Mouse (Mus musculus) neural tube, embryonic 11.5 days (tissue): Measurements from ENCODE around the gene Slc30a2. TPM values are rescaled to one million over a fixed set of nuclear protein-coding genes. Genes with fewer than 3 reads are reported as not detected.

ENCODE experiments used
- ATAC-seq: fragments of 200-750 bp; cut with Nextera tagmentation; 2 replicates; pipeline ENCODE4 v1.8.0; 2017; ENCODE audit warnings: moderate number of reproducible peaks, mild to moderate bottlenecking, moderate TSS enrichment, moderate library complexity; ENCODE audit not compliant: insufficient read depth, low FRiP score, low TSS enrichment
- DNase-seq: peaks from one replicate; pipeline ENCODE4 v3.0.0-alpha.2; 2015; ENCODE audit warnings: low spot score
- H3K27ac ChIP-seq: fragments of 300-500 bp; sonication (generic); 2 replicates; pipeline ENCODE4 v1.5.1; 2014; ENCODE audit warnings: low read depth, mild to moderate bottlenecking, low read length
- H3K27me3 ChIP-seq: fragments of 300-500 bp; sonication (generic); 2 replicates; pipeline ENCODE4 v1.6.1; 2014; ENCODE audit warnings: mild to moderate bottlenecking, low read length, mixed read lengths; ENCODE audit not compliant: control insufficient read depth, insufficient read depth
- H3K36me3 ChIP-seq: fragments of 300-500 bp; sonication (generic); 2 replicates; pipeline ENCODE4 v1.6.1; 2014; ENCODE audit warnings: mild to moderate bottlenecking, low read length, moderate library complexity, mixed read lengths; ENCODE audit not compliant: control insufficient read depth, insufficient read depth
- H3K4me1 ChIP-seq: fragments of 300-500 bp; sonication (generic); 2 replicates; pipeline ENCODE4 v1.6.1; 2014; ENCODE audit warnings: low read length, mixed read lengths; ENCODE audit not compliant: control insufficient read depth, insufficient read depth
- H3K4me2 ChIP-seq: fragments of 300-500 bp; sonication (generic); 2 replicates; pipeline ENCODE4 v1.6.1; 2014; ENCODE audit warnings: low read depth, mild to moderate bottlenecking, moderate library complexity
- H3K4me3 ChIP-seq: fragments of 300-500 bp; sonication (generic); 2 replicates; pipeline ENCODE4 v1.5.1; 2014; ENCODE audit warnings: low read depth, low read length
- H3K9ac ChIP-seq: fragments of 300-500 bp; sonication (generic); 2 replicates; pipeline ENCODE4 v1.6.1; 2014; ENCODE audit warnings: mild to moderate bottlenecking, low read length
- H3K9me3 ChIP-seq: fragments of 300-500 bp; sonication (generic); 2 replicates; pipeline ENCODE4 v1.6.1; 2016; ENCODE audit warnings: low read length; ENCODE audit not compliant: control insufficient read depth
- WGBS: fragments of 180-500 bp; shearing (Covaris S2); extraction: QIAGEN DNeasy Blood & Tissue Kit; methylation state at CpG from one replicate; pipeline ENCODE4 v1.1.7; 2014; 5-methylcytosine and 5-hydroxymethylcytosine counted together
- polyA plus RNA-seq: library from polyadenylated mRNA; unstranded; fragments of >200 nt; fragmentation: Nextera tagmentation; extraction: Ambion mirVana; gene quantifications from 2 replicates; pipeline ENCODE4 v1.2.1, GENCODE M21; 2014

Slc30a2 gene
- polyA plus RNA-seq, 1 experiment from 2014 or later = not detected

DNA sequence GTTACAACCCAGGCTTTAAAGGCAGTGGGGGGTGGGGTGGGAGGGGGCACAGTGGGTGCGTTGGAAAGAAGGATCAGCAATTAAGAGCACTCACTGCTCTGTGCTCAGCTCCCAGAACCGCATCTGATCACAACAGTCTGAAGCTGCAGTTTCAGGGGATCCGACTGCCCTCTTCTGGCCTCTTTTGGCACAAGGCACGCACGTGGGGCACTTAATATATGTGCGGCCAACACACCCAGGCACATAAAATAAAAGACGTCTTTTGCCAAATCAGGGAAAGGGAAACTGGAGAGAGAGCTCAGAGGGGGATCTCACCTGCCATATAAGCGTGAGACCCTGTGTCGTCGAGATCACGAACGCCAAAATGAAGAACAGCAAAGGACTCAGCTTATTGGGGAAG is 50.0 kb downstream of the Slc30a2 start:
- DNase-seq = peak; percentile 57
- Histone ChIP-seq H3K27ac (no peak overlapping the region), H3K27me3 (no peaks in the 10 kb centered on the region), H3K4me1 (no peaks in the 10 kb centered on the region; the same call in 1 of the 2 replicates), H3K9ac (no peak overlapping the region), H3K4me3 (no peak overlapping the region), H3K9me3 (no peaks in the 10 kb centered on the region), H3K4me2 (no peak overlapping the region), H3K36me3 (no peaks in the 10 kb centered on the region)
- no peak for ATAC-seq
- WGBS = 24% methylated on average over 12 of the region's 12 CpGs

DNA sequence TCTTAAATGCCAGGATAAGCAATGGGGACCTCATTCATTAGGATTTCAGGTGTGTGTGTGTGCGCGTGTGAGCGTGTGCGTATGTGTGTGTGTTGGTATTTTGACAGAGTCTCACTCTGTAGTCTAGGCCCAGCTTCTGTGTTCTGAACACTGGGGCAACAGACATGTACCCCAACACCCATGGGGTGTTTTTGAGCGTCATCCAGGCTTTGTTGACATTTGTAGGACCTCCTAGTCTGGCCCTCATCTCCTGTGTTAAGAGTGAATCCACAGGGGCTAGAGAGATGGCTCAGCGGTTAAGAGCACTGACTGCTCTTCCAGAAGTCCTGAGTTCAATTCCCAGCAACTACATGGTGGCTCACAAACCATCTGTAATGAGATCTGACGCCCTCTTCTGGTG is 52.2 kb downstream of the Slc30a2 start:
- no peaks in the 10 kb centered on the region; the same call in 1 of the 2 replicates for H3K4me1 ChIP-seq
- no peak overlapping the region for H3K27ac ChIP-seq
- 91% methylated on average over 7 of the region's 7 CpGs for WGBS
- DNase-seq = no peak
- ATAC-seq = no peak
- H3K4me3 ChIP-seq = no peak overlapping the region
- H3K4me2 ChIP-seq = no peak overlapping the region
- H3K36me3 ChIP-seq = no peaks in the 10 kb centered on the region; the same call in 1 of the 2 replicates
- no peaks in the 10 kb centered on the region for H3K27me3 ChIP-seq
- no peaks in the 10 kb centered on the region for H3K9me3 ChIP-seq
- H3K9ac ChIP-seq = no peak overlapping the region

DNA sequence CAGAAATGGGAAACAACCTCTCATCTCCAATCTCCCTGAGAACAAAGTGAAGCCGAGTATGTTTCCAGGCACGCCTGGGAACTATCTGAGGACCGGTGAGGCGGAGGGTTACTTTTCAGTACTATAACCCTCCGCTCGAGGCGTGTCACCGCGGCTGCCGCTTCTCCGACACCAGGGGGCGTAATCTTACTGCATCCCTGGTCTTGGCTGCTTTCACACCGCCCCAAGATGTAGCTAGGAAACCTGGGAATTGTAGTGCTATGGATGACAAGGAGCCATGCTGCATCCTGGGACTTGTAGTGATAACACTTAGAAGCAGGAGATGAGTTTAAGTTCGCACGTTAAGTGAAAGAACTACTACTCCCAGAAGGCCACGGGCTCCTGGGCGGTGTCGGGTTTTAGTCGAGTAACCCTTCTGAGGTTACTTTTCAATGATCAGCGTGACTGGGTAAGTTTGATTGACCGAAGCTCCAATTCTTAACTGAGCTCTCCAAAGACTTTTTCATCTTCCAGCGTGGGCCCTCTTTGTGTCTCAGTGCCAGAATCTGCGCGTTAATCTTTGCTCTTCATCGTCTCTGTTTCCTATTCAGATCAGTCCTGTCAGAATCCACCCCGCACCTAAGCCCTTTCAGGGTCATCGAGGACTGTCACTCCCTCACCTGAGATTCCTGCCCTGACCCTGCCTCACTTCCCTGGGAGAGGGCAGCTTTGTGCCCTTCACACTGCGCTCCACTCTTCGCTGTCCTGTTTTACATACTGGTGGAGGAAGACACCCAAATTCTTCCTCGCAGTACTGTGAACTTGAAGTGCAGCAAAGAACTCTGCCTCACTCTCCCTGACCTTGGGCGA is 53.2 kb downstream of the Slc30a2 start, which contains the start of gene Pafah2:
TSS of gene Pafah2 (plus strand) at position 344 of the 849 bp plus-strand sequence.
- 2% methylated on average over 31 of the region's 31 CpGs for WGBS
- Histone ChIP-seq H3K4me3 (peak within 1 kb of the TSS; percentile 51), H3K27ac (no peak within 1 kb of the TSS), H3K9me3 (no peaks in the 10 kb centered on the region), H3K9ac (peak within 1 kb of the TSS; percentile 63), H3K4me2 (peak within 1 kb of the TSS; percentile 87), H3K27me3 (no peaks in the 10 kb centered on the region), H3K36me3 (no peaks in the 10 kb centered on the region; the same call in 1 of the 2 replicates), H3K4me1 (no peaks in the 10 kb centered on the region; the same call in 1 of the 2 replicates)
- peak; percentile 91 for DNase-seq
- ATAC-seq = peak; percentile 96

DNA sequence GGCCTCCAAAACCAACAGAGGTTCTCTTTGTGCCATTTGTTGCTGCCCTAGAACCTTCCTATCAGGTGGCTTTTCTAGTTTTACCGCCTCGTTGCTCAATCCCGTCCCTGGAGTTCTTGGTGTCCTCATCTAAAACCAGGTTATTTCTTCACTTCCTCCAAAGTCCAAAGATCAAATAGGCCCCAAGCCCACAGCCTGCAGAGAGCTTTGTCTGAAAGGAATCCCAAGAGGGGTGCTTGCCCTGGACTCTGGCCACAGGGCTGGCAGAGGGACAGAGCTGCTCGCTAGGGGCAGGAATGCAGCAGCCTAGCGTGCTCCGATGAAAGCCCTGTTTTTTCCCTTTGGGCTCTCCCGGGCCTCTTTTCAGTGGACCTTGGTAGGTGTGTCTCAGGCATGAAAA is 54.1 kb downstream of the Slc30a2 start:
- WGBS = 46% methylated on average over 7 of the region's 7 CpGs
- Histone ChIP-seq H3K4me2 (peak overlapping the region; percentile 87), H3K27me3 (no peaks in the 10 kb centered on the region), H3K4me3 (no peak overlapping the region), H3K4me1 (no peaks in the 10 kb centered on the region; the same call in 1 of the 2 replicates), H3K9me3 (no peaks in the 10 kb centered on the region), H3K36me3 (no peaks in the 10 kb centered on the region; the same call in 1 of the 2 replicates), H3K9ac (no peak overlapping the region; the same call in 1 of the 2 replicates), H3K27ac (no peak overlapping the region)
- no peak for DNase-seq
- no peak for ATAC-seq

DNA sequence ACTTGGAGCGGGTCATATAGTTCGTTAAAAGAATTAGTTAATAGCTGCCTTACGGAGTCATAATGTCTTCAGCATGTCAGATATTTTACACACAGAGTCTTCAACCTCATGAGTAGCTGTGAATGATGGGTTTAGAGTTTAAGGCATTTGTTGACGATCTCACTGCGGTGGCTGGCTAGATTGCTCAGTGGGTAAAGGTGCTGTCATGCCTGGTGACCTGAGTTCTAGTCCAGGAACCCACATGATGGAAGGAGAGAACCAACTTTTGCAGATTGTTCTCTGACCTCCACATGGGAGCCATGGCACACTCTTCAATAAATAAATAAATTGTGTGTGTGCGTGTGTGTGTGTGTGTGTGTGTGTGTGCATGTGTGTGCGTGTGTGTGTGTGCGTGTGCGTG is 54.8 kb downstream of the Slc30a2 start:
- 97% methylated on average over 9 of the region's 9 CpGs for WGBS
- no peak overlapping the region for H3K9ac ChIP-seq
- no peaks in the 10 kb centered on the region; the same call in 1 of the 2 replicates for H3K36me3 ChIP-seq

DNA sequence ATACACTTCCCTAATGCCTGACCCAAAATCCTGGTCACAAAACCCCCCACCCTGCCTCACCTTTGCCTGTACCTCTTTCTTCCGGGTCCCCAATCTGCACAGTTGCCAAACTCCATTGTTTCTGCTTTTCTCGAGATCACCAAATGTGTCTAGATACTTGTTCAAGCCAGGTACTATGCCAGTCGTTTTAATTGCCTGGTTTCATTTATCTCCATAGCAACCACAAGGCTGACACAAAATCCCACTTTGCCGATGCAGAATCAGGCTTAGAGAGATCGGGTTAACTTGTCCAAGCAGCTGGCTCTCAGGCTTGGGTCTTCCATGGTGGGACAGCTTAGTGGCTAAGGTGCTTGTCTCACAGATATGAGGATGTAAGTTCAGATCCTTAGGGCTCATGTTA is 57.2 kb downstream of the Slc30a2 start:
- H3K4me3 ChIP-seq = no peak overlapping the region
- WGBS = 28% methylated on average over 5 of the region's 5 CpGs
- DNase-seq = no peak

More for the DNA sequence above, 54.8 kb downstream of the Slc30a2 start:
- H3K4me2 ChIP-seq = no peak overlapping the region
- ATAC-seq (no peak), DNase-seq (no peak)
- no peaks in the 10 kb centered on the region; the same call in 1 of the 2 replicates for H3K4me1 ChIP-seq
- no peaks in the 10 kb centered on the region for H3K27me3 ChIP-seq
- H3K4me3 ChIP-seq = no peak overlapping the region
- no peaks in the 10 kb centered on the region for H3K9me3 ChIP-seq
- no peak overlapping the region for H3K27ac ChIP-seq

DNA sequence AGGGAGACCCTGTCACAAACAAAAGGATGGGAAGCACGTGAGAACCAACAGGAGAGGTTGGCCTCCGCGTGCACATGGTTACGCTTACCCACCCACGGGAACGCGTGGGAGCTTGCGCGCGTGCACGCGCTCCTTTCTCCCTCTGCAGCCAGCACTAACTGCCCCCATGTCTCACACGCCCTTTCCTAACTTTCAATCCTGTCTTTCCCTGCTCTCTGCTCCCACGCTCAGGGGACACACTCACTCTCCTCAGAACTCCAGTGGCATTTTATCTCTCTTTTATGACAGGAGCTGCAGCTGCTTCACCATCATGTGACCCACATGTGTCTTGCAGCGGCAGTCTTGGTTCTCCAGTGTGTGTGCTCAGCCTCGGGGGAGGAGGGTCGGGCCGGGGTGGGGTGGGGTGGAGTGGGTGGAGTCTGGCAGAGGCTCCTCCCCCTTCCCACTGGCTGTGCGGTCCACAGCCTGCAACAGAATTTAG is 58.2 kb downstream of the Slc30a2 start:
- WGBS = 15% methylated on average over 19 of the region's 19 CpGs
- Histone ChIP-seq H3K36me3 (no peaks in the 10 kb centered on the region; the same call in 1 of the 2 replicates), H3K9me3 (no peaks in the 10 kb centered on the region), H3K27me3 (no peaks in the 10 kb centered on the region), H3K27ac (0 out of 2 replicates have a peak overlapping the region, but pooled peaks have one; percentile 39), H3K4me3 (peak overlapping the region; percentile 27), H3K4me1 (no peaks in the 10 kb centered on the region; the same call in 1 of the 2 replicates), H3K9ac (peak overlapping the region; percentile 52), H3K4me2 (peak overlapping the region; percentile 49)
- peak; percentile 72 for DNase-seq
- peak; percentile 55 for ATAC-seq

More for the DNA sequence above, 57.2 kb downstream of the Slc30a2 start:
- Histone ChIP-seq H3K4me2 (no peak overlapping the region), H3K4me1 (no peaks in the 10 kb centered on the region; the same call in 1 of the 2 replicates), H3K9me3 (no peaks in the 10 kb centered on the region), H3K36me3 (no peaks in the 10 kb centered on the region; the same call in 1 of the 2 replicates), H3K27ac (no peak overlapping the region), H3K9ac (no peak overlapping the region), H3K27me3 (no peaks in the 10 kb centered on the region)
- ATAC-seq = no peak

DNA sequence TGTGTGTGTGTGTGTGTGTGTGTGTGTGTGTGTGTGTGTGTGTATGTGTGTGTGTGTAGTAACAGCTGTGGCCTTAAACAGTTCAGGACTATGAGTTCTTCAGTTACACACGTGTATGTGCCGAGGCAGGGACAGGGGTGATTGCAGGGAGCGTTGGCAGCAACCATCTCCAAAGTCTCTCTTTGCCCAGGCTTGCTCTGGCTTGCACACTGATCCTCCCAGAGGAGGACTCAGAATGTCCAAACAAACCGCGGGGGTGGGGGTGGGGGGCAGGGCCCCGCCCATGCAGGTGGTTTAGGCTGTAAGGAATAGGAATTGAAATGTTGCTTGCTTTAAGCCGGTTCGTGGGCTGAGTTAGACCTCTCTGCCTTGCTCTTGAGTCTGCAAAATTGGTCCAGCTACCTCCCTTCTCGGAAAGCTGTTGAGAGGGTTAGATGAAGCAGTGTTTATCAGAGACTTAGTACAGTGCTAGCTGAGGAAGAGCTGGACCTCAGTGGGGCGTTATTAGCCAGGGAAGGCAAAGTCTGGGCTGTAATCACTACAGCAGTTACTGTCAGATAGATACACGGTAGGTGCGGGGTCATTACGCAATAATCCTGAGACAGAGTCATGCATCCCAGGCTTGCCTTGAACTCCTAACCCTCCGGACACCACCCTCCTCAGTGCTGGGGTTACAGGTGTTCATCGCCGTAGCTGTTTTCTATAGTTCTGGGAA is 59.0 kb downstream of the Slc30a2 start:
- Histone ChIP-seq H3K9ac (no peak overlapping the region), H3K27ac (no peak overlapping the region), H3K4me2 (no peak overlapping the region), H3K4me1 (no peaks in the 10 kb centered on the region; the same call in 1 of the 2 replicates), H3K4me3 (no peak overlapping the region), H3K27me3 (no peaks in the 10 kb centered on the region), H3K36me3 (no peaks in the 10 kb centered on the region; the same call in 1 of the 2 replicates), H3K9me3 (no peaks in the 10 kb centered on the region)
- no peak for DNase-seq
- 74% methylated on average over 16 of the region's 16 CpGs for WGBS
- no peak for ATAC-seq
